Mouse (Mus musculus): ENCODE data around the gene Eif3j1. TPM values are rescaled to one million over a fixed set of nuclear protein-coding genes. Genes with fewer than 3 reads are reported as not detected.
"Not testable (repeated sequence)": the region's sequence is repeated elsewhere in the genome, so short reads cannot be mapped to it uniquely, and the experiment has no call there.

Gene Eif3j1
- polyA plus RNA-seq, 1 experiment from 2014 or later = 8.9 TPM

DNA sequence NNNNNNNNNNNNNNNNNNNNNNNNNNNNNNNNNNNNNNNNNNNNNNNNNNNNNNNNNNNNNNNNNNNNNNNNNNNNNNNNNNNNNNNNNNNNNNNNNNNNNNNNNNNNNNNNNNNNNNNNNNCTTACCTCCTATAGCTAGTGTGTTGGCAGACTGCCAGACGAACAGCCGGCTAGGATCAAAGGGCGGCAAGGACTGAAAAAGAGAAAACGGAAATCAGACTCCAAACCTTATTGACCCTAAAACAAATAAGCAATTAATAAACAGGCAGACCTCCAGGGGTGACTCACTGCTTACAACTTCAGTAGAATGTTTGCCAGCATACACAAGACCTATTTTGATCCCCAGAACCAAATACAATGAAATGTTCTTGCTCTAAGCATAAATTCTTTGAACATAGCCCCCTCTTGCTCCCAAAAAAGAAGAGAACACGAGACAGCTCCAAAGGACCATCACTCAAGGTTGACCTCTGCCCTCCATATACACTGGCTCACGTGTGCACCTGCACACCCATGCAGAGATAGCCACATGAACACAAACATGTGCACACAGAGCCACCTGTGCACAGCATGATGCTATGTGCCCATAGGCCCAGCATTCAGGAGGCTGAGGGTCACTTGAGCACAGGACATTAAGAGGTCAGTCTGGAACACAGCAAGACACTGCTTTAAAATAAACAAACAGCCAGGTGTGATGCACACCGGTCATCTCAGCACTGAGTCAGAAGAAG is 53.5 kb downstream of the Eif3j1 start:
- Histone ChIP-seq H3K9me3 (replicated peaks; ENCODE audit: control insufficient read depth, low read length) (no peaks in the 10 kb centered on the region), H3K36me3 (ENCODE audit: control insufficient read depth, insufficient read depth, low read length) (peaks cover 25% of the 10 kb centered on the region), H3K4me3 (replicated peaks; ENCODE audit: low read length) (no peak overlapping the region), H3K27me3 (ENCODE audit: control insufficient read depth, insufficient read depth, low read length) (no peaks in the 10 kb centered on the region), H3K27ac (ENCODE audit: low read length) (no peak overlapping the region), H3K4me2 (ENCODE audit: low read depth, low read length) (no peak overlapping the region), H3K9ac (ENCODE audit: low read length) (no peak overlapping the region), H3K4me1 (ENCODE audit: control insufficient read depth, insufficient read depth, low read length) (peaks cover 12% of the 10 kb centered on the region; the same call in 1 of the 2 replicates)
- WGBS = 29% methylated on average over 7 of the region's 7 CpGs
- peak; percentile 60; the same call in 1 of the 2 replicates for ATAC-seq (ENCODE audit: insufficient read depth, low FRiP score)

DNA sequence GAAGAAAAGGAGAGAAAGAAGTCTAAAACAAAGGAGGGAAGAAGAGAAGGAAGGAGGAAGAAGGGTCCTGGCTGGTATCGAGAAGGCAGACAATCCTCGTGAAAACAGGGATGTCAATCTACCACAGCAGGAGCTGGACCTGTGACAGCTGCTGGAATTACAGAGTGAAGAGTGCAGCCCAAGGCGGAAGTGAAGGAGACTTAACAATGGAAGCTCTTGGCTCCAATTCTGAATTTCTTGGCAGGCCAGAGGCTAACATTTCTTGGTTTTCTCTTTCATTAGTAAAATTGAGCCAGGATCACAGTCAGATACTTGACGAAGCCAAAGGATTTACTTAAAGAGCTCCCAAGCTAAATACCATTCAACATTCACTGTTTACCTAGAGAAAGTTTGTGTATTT is 58.1 kb downstream of the Eif3j1 start:
- Histone ChIP-seq H3K9me3 (replicated peaks; ENCODE audit: control insufficient read depth, low read length) (no peaks in the 10 kb centered on the region), H3K4me2 (ENCODE audit: low read depth, low read length) (no peak overlapping the region), H3K27me3 (ENCODE audit: control insufficient read depth, insufficient read depth, low read length) (no peaks in the 10 kb centered on the region), H3K36me3 (ENCODE audit: control insufficient read depth, insufficient read depth, low read length) (peaks cover 16% of the 10 kb centered on the region), H3K27ac (ENCODE audit: low read length) (peak overlapping the region; percentile 53), H3K4me1 (ENCODE audit: control insufficient read depth, insufficient read depth, low read length) (peaks cover 12% of the 10 kb centered on the region; the same call in 1 of the 2 replicates), H3K9ac (ENCODE audit: low read length) (no peak overlapping the region), H3K4me3 (replicated peaks; ENCODE audit: low read length) (no peak overlapping the region)
- ATAC-seq (ENCODE audit: insufficient read depth, low FRiP score) = peak; percentile 65; the same call in 1 of the 2 replicates
- 47% methylated on average over 4 of the region's 4 CpGs for WGBS

DNA sequence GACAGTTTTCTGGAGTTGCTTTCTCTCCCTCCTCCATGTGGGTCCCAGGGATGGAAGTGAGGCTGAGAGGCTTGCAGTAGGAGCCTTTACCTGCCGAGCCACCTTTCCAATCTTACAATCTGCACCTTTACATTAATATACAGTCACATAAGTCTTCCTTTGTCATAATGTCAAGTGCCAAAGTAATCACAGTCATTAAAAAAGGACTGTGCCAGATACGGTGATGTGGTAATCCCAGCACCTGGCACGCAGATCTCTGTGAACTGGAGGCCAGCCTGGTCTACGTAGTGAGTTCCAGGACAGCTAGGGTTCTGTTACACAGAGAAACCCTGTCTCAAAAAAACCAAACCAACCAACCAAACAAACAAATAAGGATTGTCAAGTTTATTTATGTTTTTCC is 65.5 kb downstream of the Eif3j1 start:
- WGBS = 93% methylated on average over 4 of the region's 4 CpGs

DNA sequence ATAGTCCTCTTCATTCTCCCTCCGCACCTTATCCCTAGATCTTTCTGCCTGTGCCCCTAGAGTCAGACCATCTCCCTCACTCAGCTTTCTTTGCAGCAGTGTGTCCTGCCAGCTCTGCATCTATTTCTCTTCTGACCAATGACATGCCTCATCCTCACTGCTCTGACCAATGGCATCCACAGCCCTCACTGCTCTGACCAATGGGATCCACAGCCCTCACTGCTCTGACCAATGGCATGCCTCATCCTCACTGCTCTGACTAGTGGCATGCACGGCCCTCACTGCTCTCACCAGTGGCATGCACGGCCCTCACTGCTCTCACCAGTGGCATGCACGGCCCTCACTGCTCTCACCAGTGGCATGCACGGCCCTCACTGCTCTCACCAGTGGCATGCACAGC is 69.3 kb downstream of the Eif3j1 start:
- H3K36me3 ChIP-seq (ENCODE audit: control insufficient read depth, insufficient read depth, low read length) = peaks cover 15% of the 10 kb centered on the region
- 72% methylated on average over 5 of the region's 5 CpGs for WGBS

More for the DNA sequence above, 65.5 kb downstream of the Eif3j1 start:
- Histone ChIP-seq H3K4me2 (ENCODE audit: low read depth, low read length) (no peak overlapping the region), H3K27ac (ENCODE audit: low read length) (no peak overlapping the region), H3K36me3 (ENCODE audit: control insufficient read depth, insufficient read depth, low read length) (peaks cover 7% of the 10 kb centered on the region), H3K27me3 (ENCODE audit: control insufficient read depth, insufficient read depth, low read length) (no peaks in the 10 kb centered on the region), H3K9me3 (replicated peaks; ENCODE audit: control insufficient read depth, low read length) (no peaks in the 10 kb centered on the region), H3K4me1 (ENCODE audit: control insufficient read depth, insufficient read depth, low read length) (no peaks in the 10 kb centered on the region), H3K4me3 (replicated peaks; ENCODE audit: low read length) (no peak overlapping the region), H3K9ac (ENCODE audit: low read length) (no peak overlapping the region)
- no peak for ATAC-seq (ENCODE audit: insufficient read depth, low FRiP score)

DNA sequence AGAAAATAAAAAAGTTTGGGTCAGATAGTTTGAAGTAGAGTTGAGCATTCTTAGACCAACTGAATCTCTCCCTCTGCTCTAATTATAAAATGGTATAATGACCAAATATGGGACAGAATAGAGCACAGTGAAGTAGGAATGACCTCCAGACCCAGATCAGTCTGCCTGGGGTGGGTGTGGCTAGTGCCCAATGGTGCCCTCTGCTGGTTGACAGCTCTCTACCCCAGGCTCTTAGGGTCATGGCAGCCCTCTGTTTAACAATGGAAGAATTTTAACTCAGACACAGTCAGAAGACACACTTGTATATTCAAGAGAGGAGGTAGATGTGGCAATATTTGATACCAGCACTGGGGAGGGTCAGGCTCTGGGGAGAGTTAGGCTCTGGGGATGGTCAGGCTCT is 73.7 kb downstream of the Eif3j1 start:
- H3K27me3 ChIP-seq (ENCODE audit: control insufficient read depth, insufficient read depth, low read length) = no peaks in the 10 kb centered on the region
- H3K36me3 ChIP-seq (ENCODE audit: control insufficient read depth, insufficient read depth, low read length) = peaks cover 10% of the 10 kb centered on the region
- no peak for ATAC-seq (ENCODE audit: insufficient read depth, low FRiP score)

More for the DNA sequence above, 69.3 kb downstream of the Eif3j1 start:
- not testable (repeated sequence) for H3K4me3 ChIP-seq (replicated peaks; ENCODE audit: low read length); H3K4me1 ChIP-seq (ENCODE audit: control insufficient read depth, insufficient read depth, low read length); H3K9me3 ChIP-seq (replicated peaks; ENCODE audit: control insufficient read depth, low read length); ATAC-seq (ENCODE audit: insufficient read depth, low FRiP score); H3K27ac ChIP-seq (ENCODE audit: low read length); H3K27me3 ChIP-seq (ENCODE audit: control insufficient read depth, insufficient read depth, low read length); H3K9ac ChIP-seq (ENCODE audit: low read length); H3K4me2 ChIP-seq (ENCODE audit: low read depth, low read length)

More for the DNA sequence above, 73.7 kb downstream of the Eif3j1 start:
- H3K4me3 ChIP-seq (replicated peaks; ENCODE audit: low read length) = no peak overlapping the region
- H3K27ac ChIP-seq (ENCODE audit: low read length) = no peak overlapping the region
- no peak overlapping the region for H3K9ac ChIP-seq (ENCODE audit: low read length)
- no peak overlapping the region for H3K4me2 ChIP-seq (ENCODE audit: low read depth, low read length)
- H3K4me1 ChIP-seq (ENCODE audit: control insufficient read depth, insufficient read depth, low read length) = no peaks in the 10 kb centered on the region
- no peaks in the 10 kb centered on the region for H3K9me3 ChIP-seq (replicated peaks; ENCODE audit: control insufficient read depth, low read length)

Small RNA genes lying within 50 kb of the gene (microRNA-seq; reads per million reads assigned to microRNA genes)
- 0.50 reads per million for gene Gm47314

Other genes with a start within 250 kb of the Eif3j1 start
- gene Frmd5, start 221.5 kb upstream of the Eif3j1 start, polyA plus RNA-seq (2015; fragmentation: Nextera tagmentation; extraction: Ambion mirVana) = 3.6 and 3.8 TPM in 2 replicates
- 13.5 and 14.5 TPM in 2 replicates for gene Casc4, start 161.6 kb upstream of the Eif3j1 start, polyA plus RNA-seq (2015; fragmentation: Nextera tagmentation; extraction: Ambion mirVana)
- gene Ctdspl2, start 72.5 kb upstream of the Eif3j1 start, polyA plus RNA-seq (2015; fragmentation: Nextera tagmentation; extraction: Ambion mirVana) = 41.3 and 49.1 TPM in 2 replicates
- gene Mageb3, start 72.5 kb upstream of the Eif3j1 start, polyA plus RNA-seq (2015; fragmentation: Nextera tagmentation; extraction: Ambion mirVana) = 0.05 and 0.09 TPM in 2 replicates
- gene Spg11, start 89.8 kb downstream of the Eif3j1 start, polyA plus RNA-seq (2015; fragmentation: Nextera tagmentation; extraction: Ambion mirVana) = 8.8 and 9.7 TPM in 2 replicates
- 368 and 395 TPM in 2 replicates for gene B2m, start 119.1 kb downstream of the Eif3j1 start, polyA plus RNA-seq (2015; fragmentation: Nextera tagmentation; extraction: Ambion mirVana)
- 0.12 TPM in 2 replicates for gene Trim69, start 132.2 kb downstream of the Eif3j1 start, polyA plus RNA-seq (2015; fragmentation: Nextera tagmentation; extraction: Ambion mirVana)
- gene Patl2, start 157.6 kb downstream of the Eif3j1 start, polyA plus RNA-seq (2015; fragmentation: Nextera tagmentation; extraction: Ambion mirVana) = not detected in 2 replicates
- gene Terb2, start 157.7 kb downstream of the Eif3j1 start, polyA plus RNA-seq (2015; fragmentation: Nextera tagmentation; extraction: Ambion mirVana) = not detected in 2 replicates
- gene Sord, start 206.2 kb downstream of the Eif3j1 start, polyA plus RNA-seq (2015; fragmentation: Nextera tagmentation; extraction: Ambion mirVana) = 50.9 and 52.4 TPM in 2 replicates

Measured in stomach, embryonic 16.5 days (tissue).